Comparison of ENCODE assay signal across 8 mouse cellular contexts in genomic region chr14:21988577-21989290, GRCm38 (mm10). TPM values are rescaled to one million over a fixed set of nuclear protein-coding genes. Genes with fewer than 3 reads are reported as not detected.
DNase-seq lines count a peak whose midpoint lies in the region; ATAC-seq and TF ChIP-seq lines count a peak whose summit lies in the region.

No protein-coding gene starts in this region.

- no peaks in the 10 kb centered on the region for H3K36me3 ChIP-seq in heart, embryonic 14.5 days (ENCODE audit: control insufficient read depth, insufficient read depth, low read length)
- peaks cover 20% of the 10 kb centered on the region for H3K36me3 ChIP-seq in midbrain, embryonic 10.5 days

- peak overlapping the region; percentile 90 for H3K4me2 ChIP-seq in heart, embryonic 14.5 days (ENCODE audit: low read length)

- under 1% methylated on average over 26 of the region's 26 CpGs for WGBS in heart, embryonic 14.5 days
- under 1% methylated on average over 26 of the region's 26 CpGs for WGBS in midbrain, embryonic 10.5 days

- H3K4me1 ChIP-seq in cortical plate, adult 2 months (ENCODE audit: control insufficient read depth, insufficient read depth, low read length): no peaks in the 10 kb centered on the region
- H3K4me1 ChIP-seq in heart, embryonic 14.5 days (ENCODE audit: control insufficient read depth in 2 of 2, insufficient read depth in 2 of 2, low read length in 2 of 2): peaks cover 14 to 42% of the 10 kb centered on the region in 2 experiments
- peaks cover 67% of the 10 kb centered on the region for H3K4me1 ChIP-seq in midbrain, embryonic 10.5 days

- peaks cover 68% of the 10 kb centered on the region for H3K27me3 ChIP-seq in heart, embryonic 14.5 days (ENCODE audit: control insufficient read depth, insufficient read depth, low read length)
- peaks cover 61% of the 10 kb centered on the region for H3K27me3 ChIP-seq in midbrain, embryonic 10.5 days (ENCODE audit: low read depth, poor library complexity, severe bottlenecking)

- TF ChIP-seq CTCF in cortical plate, adult 2 months (IDR thresholded peaks at IDR 0.05; ENCODE audit: extremely low read depth, insufficient read depth, low read length): no peak

- H3K9me3 ChIP-seq in heart, embryonic 14.5 days (ENCODE audit: control insufficient read depth, low read length): no peaks in the 10 kb centered on the region
- no peaks in the 10 kb centered on the region for H3K9me3 ChIP-seq in midbrain, embryonic 10.5 days (replicated peaks)

- TF ChIP-seq POLR2A in cortical plate, adult 2 months (IDR thresholded peaks at IDR 0.05; ENCODE audit: extremely low read depth, insufficient read depth, low read length): no peak

- H3K4me3 ChIP-seq in cortical plate, adult 2 months (ENCODE audit: insufficient read depth, low read length): peak overlapping the region; percentile 43
- H3K4me3 ChIP-seq in heart, embryonic 14.5 days (ENCODE audit: control insufficient read depth in 1 of 2, insufficient read depth in 1 of 2, low read depth in 1 of 2, low read length in 2 of 2): peak overlapping the region; percentile 44 to 57
- peak overlapping the region; percentile 77 for H3K4me3 ChIP-seq in midbrain, embryonic 10.5 days

- no peak for ATAC-seq in cerebellum, adult (ENCODE audit: insufficient number of reproducible peaks, low FRiP score, low TSS enrichment)
- no peak for ATAC-seq in heart, embryonic 14.5 days (ENCODE audit: insufficient number of reproducible peaks, insufficient read depth, low FRiP score, low read depth)

- DNase-seq in cerebellum, adult 9-11 months: peak; percentile 22
- DNase-seq in kidney, postnatal 10 days: peak; percentile 73
- peak; percentile 71 for DNase-seq in midbrain, embryonic 10.5 days (ENCODE audit: low spot score)
- peak; percentile 40 for DNase-seq in urinary bladder, postnatal 25 days (ENCODE audit: low spot score)
- DNase-seq in c-Kit-positive CD71-positive TER-119-positive erythroid progenitor cells, embryonic 14.5 days (ENCODE audit: low spot score): no peak

- peak overlapping the region; percentile 59 for H3K9ac ChIP-seq in heart, embryonic 14.5 days (ENCODE audit: low read length)

- H3K27ac ChIP-seq in cortical plate, adult 2 months (ENCODE audit: insufficient read depth, low read length): no peak overlapping the region
- H3K27ac ChIP-seq in heart, embryonic 14.5 days (replicated peaks in 1 of 2; ENCODE audit: control insufficient read depth in 1 of 2, insufficient read depth in 1 of 2, low read depth in 2 of 2, low read length in 2 of 2): peak overlapping the region; percentile 10 to 14; a peak in 3 of 4 replicates
- peak overlapping the region; percentile 98 for H3K27ac ChIP-seq in midbrain, embryonic 10.5 days (replicated peaks)

RNA-seq across cellular contexts. Expression of gene Zfp503, which starts 0.7 kb away (rescaled TPM):
- 1.4 and 1.9 TPM in 2 replicates for polyA plus RNA-seq in cortical plate, adult 2 months (2012; rRNA removed)
- 0.67 and 1.6 TPM in 2 replicates for polyA plus RNA-seq in heart, embryonic 14.5 days (2014; fragmentation: Nextera tagmentation; extraction: Ambion mirVana)
- polyA plus RNA-seq in midbrain, embryonic 10.5 days (2016; fragmentation: Nextera tagmentation; extraction: Ambion mirVana): 11.2 and 13.0 TPM in 2 replicates

RNA-seq across cellular contexts. Expression of gene Lrmda, which starts 30.8 kb away (rescaled TPM):
- 0.28 and 0.65 TPM in 2 replicates for polyA plus RNA-seq in cortical plate, adult 2 months (2012; rRNA removed)
- polyA plus RNA-seq in heart, embryonic 14.5 days (2014; fragmentation: Nextera tagmentation; extraction: Ambion mirVana): 0.95 and 1.2 TPM in 2 replicates
- 0.38 TPM in 1 of 2 replicates, not detected in the other for polyA plus RNA-seq in midbrain, embryonic 10.5 days (2016; fragmentation: Nextera tagmentation; extraction: Ambion mirVana)
